ENCODE assay signal across 11 mouse cellular contexts in the genomic region with DNA sequence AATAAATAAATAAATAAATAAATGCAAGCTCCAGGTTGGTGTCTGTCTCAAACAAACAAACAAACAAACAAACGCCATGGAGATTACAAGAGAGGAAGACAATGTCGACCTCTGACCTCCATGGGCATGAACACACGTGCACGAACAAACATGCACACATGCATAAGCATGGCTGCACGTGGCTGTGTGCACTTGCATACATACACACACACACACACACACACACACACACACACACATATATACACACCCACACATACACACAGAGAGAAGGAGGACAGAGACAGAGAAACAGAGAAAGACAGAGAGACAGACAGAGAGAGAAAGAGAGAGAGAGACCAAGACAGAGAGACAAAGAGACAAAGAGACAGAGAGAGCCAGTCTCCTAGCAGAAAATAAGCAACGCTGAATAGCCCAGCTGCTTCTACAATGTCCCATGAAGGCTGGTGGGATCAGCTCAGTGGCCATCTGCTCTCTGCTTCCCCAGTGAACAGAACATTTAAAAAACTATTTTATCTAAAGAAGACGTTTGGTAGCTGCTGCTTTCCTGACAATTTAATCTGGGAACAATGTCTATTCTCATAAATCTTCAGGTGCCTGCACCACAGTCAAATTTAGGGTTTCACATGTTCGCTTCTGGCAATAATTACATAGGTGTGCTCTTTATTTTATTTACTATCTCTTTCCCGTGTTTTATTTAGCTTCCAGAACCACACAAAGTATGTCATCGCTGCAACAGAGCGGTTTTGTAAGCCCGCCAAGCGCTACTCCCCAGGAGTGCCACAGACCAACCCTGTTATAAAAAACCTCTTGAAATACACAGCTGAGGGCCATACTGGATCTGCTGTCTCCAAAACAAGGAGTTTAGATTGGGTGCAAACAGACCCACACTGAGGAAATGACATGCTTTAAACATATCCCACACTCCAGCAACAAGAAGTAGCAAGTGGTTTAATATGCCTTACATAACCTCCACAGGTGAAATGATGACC.
DNase-seq lines count a peak whose midpoint lies in the region; ATAC-seq lines count a peak whose summit lies in the region.
"Had no signal": no experiment of that assay in that cellular context is flagged by ENCODE, and none has a peak within 500 bp of the region (broad histone marks: within the 10 kb centered on the region; RNA-seq: fewer than 3 reads in every experiment).

No protein-coding gene starts in this region.

- H3K36me3 ChIP-seq in embryonic facial prominence, embryonic 14.5 days (ENCODE audit: control insufficient read depth, insufficient read depth, low read length) = no peaks in the 10 kb centered on the region
- H3K36me3 ChIP-seq in embryonic facial prominence, embryonic 10.5 days (replicated peaks) = no peaks in the 10 kb centered on the region
- no peaks in the 10 kb centered on the region for H3K36me3 ChIP-seq in midbrain, embryonic 15.5 days (replicated peaks)
- H3K36me3 ChIP-seq: liver, embryonic 15.5 days had no signal

- H3K27me3 ChIP-seq in embryonic facial prominence, embryonic 14.5 days (replicated peaks; ENCODE audit: control insufficient read depth, insufficient read depth, low read length) = no peaks in the 10 kb centered on the region
- H3K27me3 ChIP-seq in embryonic facial prominence, embryonic 10.5 days (replicated peaks; ENCODE audit: low read depth, poor library complexity, severe bottlenecking) = no peaks in the 10 kb centered on the region
- no peaks in the 10 kb centered on the region for H3K27me3 ChIP-seq in midbrain, embryonic 15.5 days (replicated peaks)
- H3K27me3 ChIP-seq: liver, embryonic 15.5 days had no signal

- no peaks in the 10 kb centered on the region for H3K9me3 ChIP-seq in embryonic facial prominence, embryonic 14.5 days (ENCODE audit: control insufficient read depth, low read length)
- no peaks in the 10 kb centered on the region for H3K9me3 ChIP-seq in embryonic facial prominence, embryonic 10.5 days
- H3K9me3 ChIP-seq in midbrain, embryonic 15.5 days = no peaks in the 10 kb centered on the region
- H3K9me3 ChIP-seq: liver, embryonic 15.5 days had no signal

- H3K4me3 ChIP-seq in embryonic facial prominence, embryonic 14.5 days (ENCODE audit: low read depth, low read length) = no peak overlapping the region
- no peak overlapping the region for H3K4me3 ChIP-seq in embryonic facial prominence, embryonic 10.5 days
- H3K4me3 ChIP-seq in midbrain, embryonic 15.5 days = no peak overlapping the region
- H3K4me3 ChIP-seq: liver, embryonic 15.5 days had no signal

- H3K9ac ChIP-seq in embryonic facial prominence, embryonic 14.5 days (ENCODE audit: low read depth, low read length) = no peak overlapping the region
- H3K9ac ChIP-seq in midbrain, embryonic 15.5 days = no peak overlapping the region
- H3K9ac ChIP-seq: liver, embryonic 15.5 days had no signal

- peak; percentile 38 for DNase-seq in embryonic facial prominence, embryonic 14.5 days (ENCODE audit: low spot score)
- DNase-seq in embryonic facial prominence, embryonic 10.5 days (ENCODE audit: low spot score) = no peak
- DNase-seq in layer of hippocampus, adult 11-12 months (ENCODE audit: low spot score) = peak; percentile 61
- no peak for DNase-seq in layer of hippocampus, postnatal 25 days (ENCODE audit: extremely low spot score in 1 of 2, low spot score in 1 of 2)
- DNase-seq in cerebellum, postnatal 25 days = peak; percentile 79 to 84
- DNase-seq in urinary bladder, postnatal 25 days (ENCODE audit: low spot score) = no peak
- no peak for DNase-seq in embryo, embryonic 10.5 days (ENCODE audit: low spot score)

- ATAC-seq in embryonic facial prominence, embryonic 14.5 days (ENCODE audit: low read depth) = no peak
- peak; percentile 37; the same call in 1 of the 2 replicates for ATAC-seq in midbrain, embryonic 15.5 days (replicated peaks)
- ATAC-seq: activated CD4-positive, CD25-positive, alpha-beta regulatory T cell, adult 4 months; inflammation-experienced regulatory T-cells, adult 6 months had no signal

- no peak overlapping the region for H3K27ac ChIP-seq in embryonic facial prominence, embryonic 14.5 days (replicated peaks; ENCODE audit: low read depth, low read length)
- no peak overlapping the region for H3K27ac ChIP-seq in embryonic facial prominence, embryonic 10.5 days (replicated peaks)
- no peak overlapping the region for H3K27ac ChIP-seq in midbrain, embryonic 15.5 days
- H3K27ac ChIP-seq: liver, embryonic 15.5 days had no signal

- H3K4me2 ChIP-seq in embryonic facial prominence, embryonic 14.5 days (ENCODE audit: low read depth, low read length) = no peak overlapping the region
- H3K4me2 ChIP-seq in midbrain, embryonic 15.5 days = no peak overlapping the region
- H3K4me2 ChIP-seq: liver, embryonic 15.5 days had no signal

- WGBS in embryonic facial prominence, embryonic 14.5 days = 75% methylated on average over 13 of the region's 13 CpGs
- WGBS in embryonic facial prominence, embryonic 10.5 days = 87% methylated on average over 13 of the region's 13 CpGs
- WGBS in midbrain, embryonic 15.5 days = 76% methylated on average over 13 of the region's 13 CpGs

- H3K4me1 ChIP-seq in embryonic facial prominence, embryonic 14.5 days (ENCODE audit: control insufficient read depth, insufficient read depth, low read length) = peaks cover 21% of the 10 kb centered on the region
- H3K4me1 ChIP-seq in embryonic facial prominence, embryonic 10.5 days = peaks cover 23% of the 10 kb centered on the region
- no peaks in the 10 kb centered on the region for H3K4me1 ChIP-seq in midbrain, embryonic 15.5 days
- H3K4me1 ChIP-seq: liver, embryonic 15.5 days had no signal

Comparison
In these comparisons a context has a peak if more than half of its experiments do, and no peak if none do; other contexts are left out.
1. DNase-seq: peak in embryonic facial prominence, embryonic 14.5 days (single experiment), layer of hippocampus, adult 11-12 months (single experiment) and cerebellum, postnatal 25 days (2 of 2); none in embryonic facial prominence, embryonic 10.5 days (single experiment), layer of hippocampus, postnatal 25 days (0 of 2), urinary bladder, postnatal 25 days (single experiment) and embryo, embryonic 10.5 days (single experiment).